Mouse (Mus musculus): ENCODE results near the gene Cend1.

Gene Cend1

GRCm38 (mm10) chr7:141429310-141429709, at the start of gene Cend1:
Cend1 (minus strand) TSS chr7:141429491.
- peak; percentile 54 for DNase-seq

- DNase-seq, result no peak
Measured at GRCm38 (mm10) chr7:141478270-141478748, 49.0 kb upstream of the Cend1 start.

- DNase-seq, result no peak
Measured at GRCm38 (mm10) chr7:141477578-141478269, 48.4 kb upstream of the Cend1 start.

- DNase-seq, result no peak
Measured at GRCm38 (mm10) chr7:141476981-141477370, 47.7 kb upstream of the Cend1 start.

GRCm38 (mm10) chr7:141476226-141476980, 47.1 kb upstream of the Cend1 start:
- peak; percentile 95 for DNase-seq

- no peak for DNase-seq
Measured at GRCm38 (mm10) chr7:141475805-141476158, 46.5 kb upstream of the Cend1 start.

GRCm38 (mm10) chr7:141475011-141475804, 45.9 kb upstream of the Cend1 start, which contains the start of the genes Polr2l and Tspan4:
Polr2l (minus strand) TSS chr7:141475132.
Tspan4 (plus strand) TSS chr7:141475240.
- peak; percentile 85 for DNase-seq

- DNase-seq, result no peak
Measured at GRCm38 (mm10) chr7:141474160-141474559, 44.9 kb upstream of the Cend1 start.

- DNase-seq, result no peak
Measured at GRCm38 (mm10) chr7:141472763-141473162, 43.5 kb upstream of the Cend1 start.

GRCm38 (mm10) chr7:141472226-141472625, 42.9 kb upstream of the Cend1 start:
- no peak for DNase-seq

- DNase-seq, result no peak
Measured at GRCm38 (mm10) chr7:141471236-141471635, 41.9 kb upstream of the Cend1 start.

GRCm38 (mm10) chr7:141470637-141470944, 41.3 kb upstream of the Cend1 start:
- DNase-seq, result no peak

- DNase-seq, result no peak
Measured at GRCm38 (mm10) chr7:141469901-141470636, 40.8 kb upstream of the Cend1 start.

GRCm38 (mm10) chr7:141469352-141469751, 40.1 kb upstream of the Cend1 start:
- peak; percentile 51 for DNase-seq

GRCm38 (mm10) chr7:141468522-141469211, 39.4 kb upstream of the Cend1 start:
- peak; percentile 77 for DNase-seq

GRCm38 (mm10) chr7:141468164-141468521, 38.9 kb upstream of the Cend1 start:
- DNase-seq, result no peak

- peak; percentile 93 for DNase-seq
Measured at GRCm38 (mm10) chr7:141467230-141468030, 38.1 kb upstream of the Cend1 start, which contains the start of gene Cd151. Cd151 (plus strand) TSS chr7:141467392.

- no peak for DNase-seq
Measured at GRCm38 (mm10) chr7:141466607-141467148, 37.4 kb upstream of the Cend1 start.

- DNase-seq, result no peak
Measured at GRCm38 (mm10) chr7:141466045-141466394, 36.7 kb upstream of the Cend1 start.

- no peak for DNase-seq
Measured at GRCm38 (mm10) chr7:141465388-141466044, 36.2 kb upstream of the Cend1 start.
